22 mouse cellular contexts compared by ENCODE assay signal in the genomic region with DNA sequence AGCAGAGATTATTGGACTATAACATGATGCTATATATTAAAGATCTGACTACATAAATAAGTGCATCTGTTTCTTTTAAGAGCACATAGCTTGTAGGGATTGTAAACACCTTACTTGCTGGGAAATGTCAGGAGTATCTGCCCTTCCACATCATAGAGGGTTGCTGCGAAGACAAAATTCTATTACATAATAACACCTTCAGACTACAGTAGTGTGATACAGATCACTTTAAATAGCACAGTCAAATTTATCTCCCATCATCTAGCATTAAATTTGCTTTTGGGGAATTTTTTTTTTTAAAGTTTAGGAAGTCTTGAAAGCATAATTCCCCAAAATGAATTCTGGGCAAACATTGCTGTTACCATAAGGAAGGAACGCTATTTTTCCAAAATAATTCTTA. TPM values are rescaled to one million over a fixed set of nuclear protein-coding genes. Genes with fewer than 3 reads are reported as not detected.
DNase-seq lines count a peak whose midpoint lies in the region; ATAC-seq and TF ChIP-seq lines count a peak whose summit lies in the region.
"Had no signal": no experiment of that assay in that cellular context is flagged by ENCODE, and none has a peak within 500 bp of the region (broad histone marks: within the 10 kb centered on the region; RNA-seq: fewer than 3 reads in every experiment).

No protein-coding gene starts in this region.

- TF ChIP-seq CTCF in left cerebral cortex, adult 2 months (IDR thresholded peaks at IDR 0.05): no peak

- DNase-seq in frontal cortex, postnatal 10 days (ENCODE audit: low spot score in 2 of 2): no peak
- no peak for DNase-seq in left cerebral cortex, adult 2 months (ENCODE audit: extremely low spot score in 1 of 2, low spot score in 2 of 2)
- no peak for DNase-seq in left cerebral cortex, adult 9 months (ENCODE audit: low spot score in 2 of 2)
- peak; percentile 39 for DNase-seq in brain, adult 2 months (ENCODE audit: low read depth, low spot score)
- no peak for DNase-seq in right cerebral cortex, postnatal 10 days (ENCODE audit: low spot score in 2 of 2)
- DNase-seq: adrenal gland, adult 2 months; adrenal gland, adult 8-10 months; adrenal gland, postnatal 10 days; adrenal gland, postnatal 14 days; adrenal gland, postnatal 25 days; adrenal gland, postnatal 36 days; B cell, adult 2 months; cerebellum, adult 11 months; cerebellum, adult 11-12 months; cerebellum, adult 18-20 months; cerebellum, adult 2 months had no signal

- H3K27ac ChIP-seq in left cerebral cortex, adult 2 months: peak overlapping the region; percentile 37; the same call in 1 of the 2 replicates

- peak; percentile 94 for ATAC-seq in frontal cortex, adult (ENCODE audit: low TSS enrichment)
- ATAC-seq: activated CD4-positive, CD25-positive, alpha-beta regulatory T cell, adult 4 months; CD4-positive, CD25-positive, alpha-beta regulatory T cell, adult 4 months; Patski had no signal

- H3K4me3 ChIP-seq in left cerebral cortex, adult 2 months: no peak overlapping the region

- intact Hi-C loops in left cerebral cortex, adult 2 months (cut with DNase I): no loop called here

RNA-seq across cellular contexts. Expression of a gene that starts 25.9 kb away (rescaled TPM):
- total RNA-seq in left cerebral cortex, adult 2 months (2021): 10 to 100 TPM; 40.9 to 44.5 TPM
- total RNA-seq: adrenal gland, postnatal 14 days; MEL had no signal

RNA-seq across cellular contexts. Expression of a gene that starts 41.8 kb away (rescaled TPM):
- 100 to 1,000 TPM; 934 to 993 TPM for total RNA-seq in left cerebral cortex, adult 2 months (2021)
- total RNA-seq: G1E, MEL had no signal
